Mouse (Mus musculus) embryonic fibroblast, embryonic 13.5 days (primary cell): ENCODE measurements around the gene Sgf29.

Source experiments
- CTCF ChIP-seq: IDR thresholded peaks from 2 replicates; pipeline ENCODE4 v1.5.1; 2011; ENCODE audit warnings: mild to moderate bottlenecking, control low read depth, low read length, moderate library complexity, borderline replicate concordance; ENCODE audit not compliant: insufficient read depth
- POLR2A ChIP-seq: IDR thresholded peaks from 2 replicates; pipeline ENCODE4 v1.6.1; 2011; ENCODE audit warnings: low read depth, mild to moderate bottlenecking, control low read depth, low read length, moderate library complexity

DNA sequence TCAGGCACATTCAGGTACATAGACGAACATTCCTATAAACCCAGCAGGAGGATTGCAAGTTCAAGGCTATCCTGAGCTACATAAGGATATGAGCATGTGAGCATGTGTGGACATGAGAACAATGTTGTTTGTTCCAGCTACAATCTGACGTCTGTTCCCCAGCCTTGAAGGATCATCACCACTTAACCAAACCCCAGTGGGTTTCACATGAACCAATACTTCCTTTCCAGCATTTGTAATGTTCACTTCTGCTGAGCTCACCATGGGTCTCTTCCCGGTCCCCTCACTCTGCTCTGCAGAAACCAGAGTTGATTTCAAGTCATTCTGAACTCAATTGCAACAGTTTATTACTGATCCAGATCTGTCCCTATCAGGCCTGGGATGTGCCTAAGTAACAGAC, 46.5 kb upstream of the Sgf29 start:
- TF ChIP-seq CTCF, result no peak
- TF ChIP-seq POLR2A, result no peak
